Mouse (Mus musculus) kidney, embryonic 15.5 days (tissue): ENCODE data around the gene Cdk5rap3. TPM values are rescaled to one million over a fixed set of nuclear protein-coding genes. Genes with fewer than 3 reads are reported as not detected.
A peak's percentile ranks its signal among the peaks of the same experiment; 100 is the strongest.

Experiments used
- ATAC-seq: fragments of 200-750 bp; cut with Nextera tagmentation; replicated peaks from 2 replicates; pipeline ENCODE4 v1.8.0; 2017; ENCODE audit warnings: moderate TSS enrichment; ENCODE audit not compliant: low FRiP score
- H3K27ac ChIP-seq: fragments of 300-500 bp; sonication (generic); 2 replicates; pipeline ENCODE4 v1.5.1; 2015; ENCODE audit warnings: mild to moderate bottlenecking, inconsistent platforms
- H3K27me3 ChIP-seq: fragments of 300-500 bp; sonication (generic); 2 replicates; pipeline ENCODE4 v1.6.1; 2015; ENCODE audit warnings: inconsistent platforms
- H3K36me3 ChIP-seq: fragments of 300-500 bp; sonication (generic); 2 replicates; pipeline ENCODE4 v1.6.1; 2015; ENCODE audit warnings: inconsistent platforms
- H3K4me1 ChIP-seq: fragments of 300-500 bp; sonication (generic); 2 replicates; pipeline ENCODE4 v1.6.1; 2015; ENCODE audit warnings: inconsistent platforms
- H3K4me2 ChIP-seq: fragments of 300-500 bp; sonication (generic); 2 replicates; pipeline ENCODE4 v1.6.1; 2015; ENCODE audit warnings: moderate library complexity, mild to moderate bottlenecking, inconsistent platforms
- H3K4me3 ChIP-seq: fragments of 300-500 bp; sonication (generic); replicated peaks from 2 replicates; pipeline ENCODE4 v1.5.1; 2015; ENCODE audit warnings: mild to moderate bottlenecking, inconsistent platforms
- H3K9ac ChIP-seq: fragments of 300-500 bp; sonication (generic); 2 replicates; pipeline ENCODE4 v1.6.1; 2015; ENCODE audit warnings: mild to moderate bottlenecking, inconsistent platforms
- H3K9me3 ChIP-seq: fragments of 300-500 bp; sonication (generic); replicated peaks from 2 replicates; pipeline ENCODE4 v1.6.1; 2016; ENCODE audit warnings: inconsistent platforms
- WGBS: fragments of 180-500 bp; shearing (Covaris S2); methylation state at CpG from one replicate; pipeline ENCODE4 v1.1.7; 2015; ENCODE audit warnings: mixed read lengths; 5-methylcytosine and 5-hydroxymethylcytosine counted together
- polyA plus RNA-seq: library from polyadenylated mRNA; unstranded; fragments of >200 nt; fragmentation: Nextera tagmentation; extraction: Ambion mirVana; gene quantifications from 2 replicates; pipeline ENCODE4 v1.2.1, GENCODE M21; 2015

The Cdk5rap3 gene
- polyA plus RNA-seq, 1 experiment from 2014 or later: 79.5 TPM

GRCm38 (mm10) chr11:96863206-96863995 lies 52.9 kb downstream of the Cdk5rap3 start:
- Histone ChIP-seq H3K4me3 (peak overlapping the region; percentile 6; the same call in 1 of the 2 replicates), H3K27ac (peak overlapping the region; percentile 87), H3K9me3 (no peaks in the 10 kb centered on the region), H3K4me2 (peak overlapping the region; percentile 85), H3K9ac (peak overlapping the region; percentile 14; the same call in 1 of the 2 replicates), H3K27me3 (no peaks in the 10 kb centered on the region), H3K4me1 (peaks cover 40% of the 10 kb centered on the region), H3K36me3 (no peaks in the 10 kb centered on the region)
- 17% methylated on average over 26 of the region's 26 CpGs for WGBS
- ATAC-seq: peak; percentile 57

- peaks cover 7% of the 10 kb centered on the region; the same call in 1 of the 2 replicates for H3K36me3 ChIP-seq
- no peak for ATAC-seq
- peak overlapping the region; percentile 85 for H3K4me2 ChIP-seq
- 48% methylated on average over 12 of the region's 12 CpGs for WGBS
- H3K9ac ChIP-seq: no peak overlapping the region; the same call in 1 of the 2 replicates
- H3K9me3 ChIP-seq: no peaks in the 10 kb centered on the region
- peak overlapping the region; percentile 87 for H3K27ac ChIP-seq
- no peaks in the 10 kb centered on the region for H3K27me3 ChIP-seq
- peaks cover 39% of the 10 kb centered on the region for H3K4me1 ChIP-seq
- peak overlapping the region; percentile 49; the same call in 1 of the 2 replicates for H3K4me3 ChIP-seq
Measured at GRCm38 (mm10) chr11:96862534-96862933, 53.8 kb downstream of the Cdk5rap3 start.

- H3K36me3 ChIP-seq: peaks cover 7% of the 10 kb centered on the region; the same call in 1 of the 2 replicates
- H3K9ac ChIP-seq: peak overlapping the region; percentile 33
- ATAC-seq: peak; percentile 82
- H3K27ac ChIP-seq: peak overlapping the region; percentile 87
- H3K27me3 ChIP-seq: no peaks in the 10 kb centered on the region
- WGBS: under 1% methylated on average over 31 of the region's 31 CpGs
- H3K4me1 ChIP-seq: peaks cover 36% of the 10 kb centered on the region
- H3K9me3 ChIP-seq: no peaks in the 10 kb centered on the region
- H3K4me2 ChIP-seq: peak overlapping the region; percentile 85
- H3K4me3 ChIP-seq: peak overlapping the region; percentile 49
Measured at GRCm38 (mm10) chr11:96861878-96862289, 54.4 kb downstream of the Cdk5rap3 start.

GRCm38 (mm10) chr11:96861446-96861845 lies 54.9 kb downstream of the Cdk5rap3 start:
- Histone ChIP-seq H3K9ac (peak overlapping the region; percentile 33), H3K27me3 (no peaks in the 10 kb centered on the region), H3K36me3 (peaks cover 7% of the 10 kb centered on the region), H3K4me2 (peak overlapping the region; percentile 85), H3K4me1 (peaks cover 36% of the 10 kb centered on the region), H3K9me3 (no peaks in the 10 kb centered on the region), H3K27ac (peak overlapping the region; percentile 42), H3K4me3 (peak overlapping the region; percentile 49)
- ATAC-seq: peak; percentile 47; the same call in 1 of the 2 replicates
- WGBS: 2% methylated on average over 20 of the region's 20 CpGs

- Histone ChIP-seq H3K9ac (no peak overlapping the region), H3K4me1 (peaks cover 36% of the 10 kb centered on the region), H3K4me2 (peak overlapping the region; percentile 85; the same call in 1 of the 2 replicates), H3K9me3 (no peaks in the 10 kb centered on the region), H3K27ac (peak overlapping the region; percentile 42; the same call in 1 of the 2 replicates), H3K27me3 (no peaks in the 10 kb centered on the region), H3K4me3 (no peak overlapping the region), H3K36me3 (peaks cover 7% of the 10 kb centered on the region)
- ATAC-seq: peak; percentile 47; the same call in 1 of the 2 replicates
- 7% methylated on average over 8 of the region's 8 CpGs for WGBS
Measured at GRCm38 (mm10) chr11:96860564-96860963, 55.7 kb downstream of the Cdk5rap3 start.

- no peak overlapping the region for H3K9ac ChIP-seq
- H3K4me2 ChIP-seq: no peak overlapping the region
- H3K27ac ChIP-seq: no peak overlapping the region
- no peak overlapping the region for H3K4me3 ChIP-seq
- no peaks in the 10 kb centered on the region for H3K9me3 ChIP-seq
- peaks cover 12% of the 10 kb centered on the region for H3K36me3 ChIP-seq
- 90% methylated on average over 4 of the region's 4 CpGs for WGBS
- ATAC-seq: no peak
- H3K4me1 ChIP-seq: peaks cover 36% of the 10 kb centered on the region
- H3K27me3 ChIP-seq: no peaks in the 10 kb centered on the region
Measured at GRCm38 (mm10) chr11:96859635-96860034, 56.7 kb downstream of the Cdk5rap3 start.

- Histone ChIP-seq H3K36me3 (peaks cover 22% of the 10 kb centered on the region), H3K27me3 (no peaks in the 10 kb centered on the region), H3K4me1 (peaks cover 16% of the 10 kb centered on the region), H3K27ac (no peak overlapping the region), H3K4me3 (no peak overlapping the region), H3K4me2 (no peak overlapping the region), H3K9ac (no peak overlapping the region), H3K9me3 (no peaks in the 10 kb centered on the region)
- WGBS: 63% methylated on average over 5 of the region's 5 CpGs
- no peak for ATAC-seq
Measured at GRCm38 (mm10) chr11:96857446-96857845, 58.9 kb downstream of the Cdk5rap3 start.

Other genes with a start within 250 kb of the Cdk5rap3 start
- gene Snx11, start 138.9 kb downstream of the Cdk5rap3 start, polyA plus RNA-seq: 19.2 and 20.4 TPM in 2 replicates
- 136 and 154 TPM in 2 replicates for gene Cbx1, start 127.4 kb downstream of the Cdk5rap3 start, polyA plus RNA-seq
- gene Nfe2l1, start 86.5 kb downstream of the Cdk5rap3 start, polyA plus RNA-seq: 78.5 and 82.1 TPM in 2 replicates
- gene Copz2, start 66.6 kb downstream of the Cdk5rap3 start, polyA plus RNA-seq: 117 and 121 TPM in 2 replicates
- 37.6 and 38.7 TPM in 2 replicates for gene Prr15l, start 11.6 kb upstream of the Cdk5rap3 start, polyA plus RNA-seq
- gene Pnpo, start 27.5 kb upstream of the Cdk5rap3 start, polyA plus RNA-seq: 34.3 and 42.6 TPM in 2 replicates
- 19.9 and 22.7 TPM in 2 replicates for gene Sp2, start 66.5 kb upstream of the Cdk5rap3 start, polyA plus RNA-seq
- gene Sp6, start 96.9 kb upstream of the Cdk5rap3 start, polyA plus RNA-seq: 1.4 and 1.5 TPM in 2 replicates
- gene Scrn2, start 113.4 kb upstream of the Cdk5rap3 start, polyA plus RNA-seq: 38.2 and 38.8 TPM in 2 replicates
- 1.0 and 1.5 TPM in 2 replicates for gene Lrrc46, start 124.9 kb upstream of the Cdk5rap3 start, polyA plus RNA-seq
- gene Mrpl10, start 125.1 kb upstream of the Cdk5rap3 start, polyA plus RNA-seq: 90.0 and 91.3 TPM in 2 replicates
- gene Osbpl7, start 134.1 kb upstream of the Cdk5rap3 start, polyA plus RNA-seq: 8.8 and 12.7 TPM in 2 replicates
- gene Tbx21, start 198.8 kb upstream of the Cdk5rap3 start, polyA plus RNA-seq: 0.14 and 0.27 TPM in 2 replicates
- 5.5 and 5.8 TPM in 2 replicates for gene Tbkbp1, start 235.0 kb upstream of the Cdk5rap3 start, polyA plus RNA-seq